Mouse (Mus musculus): ENCODE measurements around the gene Pebp1. TPM values are rescaled to one million over a fixed set of nuclear protein-coding genes. Genes with fewer than 3 reads are reported as not detected.

Pebp1 gene
- total RNA-seq (2014; fragmentation: Nextera tagmentation) (325 and 337 TPM in 2 replicates), total RNA-seq (2017) (210 and 243 TPM in 2 replicates), polyA plus RNA-seq (2012) (1,716 and 1,825 TPM in 2 replicates)

GRCm38 (mm10) chr5:117286831-117287822 is at the start of gene Pebp1:
TSS of gene Pebp1 (minus strand) at chr5:117287625.
- peaks cover 37% of the 10 kb centered on the region for H3K4me1 ChIP-seq (ENCODE audit: insufficient read depth, low read depth, low read length)
- no peak for TF ChIP-seq CTCF (IDR thresholded peaks at IDR 0.05; ENCODE audit: low read depth, low read length)
- no peak for TF ChIP-seq POLR2AphosphoS5 (IDR thresholded peaks at IDR 0.05; ENCODE audit: insufficient replicate concordance, low read depth, low read length)
- no peak for TF ChIP-seq TAL1 (conservative IDR thresholded peaks at IDR 0.05; ENCODE audit: low read depth, low read length)
- TF ChIP-seq GATA2 (IDR thresholded peaks at IDR 0.05; ENCODE audit: borderline replicate concordance, low read depth, low read length), result no peak
- TF ChIP-seq GATA1 (IDR thresholded peaks at IDR 0.05; ENCODE audit: borderline replicate concordance, low read length), result no peak
- peaks cover 34% of the 10 kb centered on the region for H3K36me3 ChIP-seq (replicated peaks)
- no peaks in the 10 kb centered on the region for H3K27me3 ChIP-seq (ENCODE audit: insufficient read depth, low read length)
- no peaks in the 10 kb centered on the region for H3K9me3 ChIP-seq (replicated peaks)
- DNase-seq (ENCODE audit: low spot score), result peak; percentile 98
- peak within 1 kb of the TSS; percentile 79 for H3K4me3 ChIP-seq (ENCODE audit: low read depth, low read length)
- ATAC-seq (ENCODE audit: extremely low read depth, insufficient number of reproducible peaks, low FRiP score, poor library complexity, severe bottlenecking), result peak; percentile 99

DNA sequence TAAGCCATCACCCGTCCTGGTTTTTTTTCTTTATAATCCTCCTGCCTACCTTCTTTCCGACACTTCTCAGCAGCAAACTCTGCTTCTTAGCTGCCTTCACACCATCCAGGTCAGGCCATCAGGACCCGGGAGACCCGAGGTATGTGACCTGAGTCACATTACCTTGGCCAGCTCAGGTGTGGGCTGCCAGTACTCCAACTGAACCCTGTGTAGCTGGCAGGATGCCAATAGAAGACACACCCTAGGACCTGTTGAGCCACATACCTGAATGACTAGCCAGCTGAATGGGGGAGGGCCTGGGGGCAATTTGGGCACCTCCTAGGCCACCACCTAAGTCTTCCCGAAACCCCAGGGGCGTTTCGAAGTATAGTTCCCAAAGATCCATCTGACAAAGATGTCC is 43.0 kb upstream of the Pebp1 start:
- DNase-seq (ENCODE audit: low spot score), result no peak
- H3K4me3 ChIP-seq (ENCODE audit: low read depth, low read length), result no peak overlapping the region
- H3K4me1 ChIP-seq (ENCODE audit: insufficient read depth, low read depth, low read length), result no peaks in the 10 kb centered on the region
- peaks cover 10% of the 10 kb centered on the region; the same call in 1 of the 2 replicates for H3K27me3 ChIP-seq (ENCODE audit: insufficient read depth, low read length)
- ATAC-seq (ENCODE audit: extremely low read depth, insufficient number of reproducible peaks, low FRiP score, poor library complexity, severe bottlenecking), result no peak
- no peaks in the 10 kb centered on the region for H3K36me3 ChIP-seq (replicated peaks)
- peaks cover 6% of the 10 kb centered on the region for H3K9me3 ChIP-seq (replicated peaks)
- TF ChIP-seq CTCF (IDR thresholded peaks at IDR 0.05; ENCODE audit: low read depth, low read length), result no peak
- no peak for TF ChIP-seq POLR2AphosphoS5 (IDR thresholded peaks at IDR 0.05; ENCODE audit: insufficient replicate concordance, low read depth, low read length)
- no peak for TF ChIP-seq GATA1 (IDR thresholded peaks at IDR 0.05; ENCODE audit: borderline replicate concordance, low read length)
- TF ChIP-seq GATA2 (IDR thresholded peaks at IDR 0.05; ENCODE audit: borderline replicate concordance, low read depth, low read length), result no peak
- TF ChIP-seq TAL1 (conservative IDR thresholded peaks at IDR 0.05; ENCODE audit: low read depth, low read length), result no peak

GRCm38 (mm10) chr5:117326408-117326807 is 39.0 kb upstream of the Pebp1 start:
- Histone ChIP-seq H3K4me3 (ENCODE audit: low read depth, low read length) (no peak overlapping the region), H3K36me3 (replicated peaks) (no peaks in the 10 kb centered on the region), H3K9me3 (replicated peaks) (no peaks in the 10 kb centered on the region), H3K27me3 (ENCODE audit: insufficient read depth, low read length) (peaks cover 2% of the 10 kb centered on the region; the same call in 1 of the 2 replicates), H3K4me1 (ENCODE audit: insufficient read depth, low read depth, low read length) (no peaks in the 10 kb centered on the region)
- no peak for TF ChIP-seq GATA1 (IDR thresholded peaks at IDR 0.05; ENCODE audit: borderline replicate concordance, low read length)
- no peak for TF ChIP-seq POLR2AphosphoS5 (IDR thresholded peaks at IDR 0.05; ENCODE audit: insufficient replicate concordance, low read depth, low read length)
- no peak for TF ChIP-seq CTCF (IDR thresholded peaks at IDR 0.05; ENCODE audit: low read depth, low read length)
- DNase-seq (ENCODE audit: low spot score), result no peak
- ATAC-seq (ENCODE audit: extremely low read depth, insufficient number of reproducible peaks, low FRiP score, poor library complexity, severe bottlenecking), result no peak

DNA sequence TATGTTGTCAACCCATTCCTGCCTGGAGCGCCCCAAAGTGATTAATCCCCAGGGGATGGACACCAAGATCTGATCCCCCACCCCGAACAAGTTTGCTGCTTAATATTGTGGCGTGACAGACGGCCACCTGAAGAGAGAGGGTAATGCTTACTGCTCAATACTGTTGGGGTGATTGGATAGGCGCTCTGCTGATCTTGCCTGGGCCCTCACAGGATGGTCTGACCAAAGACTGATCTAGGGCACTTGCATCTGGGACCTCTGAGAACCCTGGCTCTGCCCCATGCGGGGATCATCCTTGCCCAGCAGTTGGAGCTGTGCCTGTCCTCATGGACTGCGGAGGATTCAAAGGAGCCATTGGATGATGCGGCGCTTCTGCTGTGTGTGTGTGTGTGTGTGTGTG is 36.3 kb upstream of the Pebp1 start:
- Histone ChIP-seq H3K4me3 (ENCODE audit: low read depth, low read length) (no peak overlapping the region), H3K4me1 (ENCODE audit: insufficient read depth, low read depth, low read length) (no peaks in the 10 kb centered on the region), H3K27me3 (ENCODE audit: insufficient read depth, low read length) (peaks cover 4% of the 10 kb centered on the region; the same call in 1 of the 2 replicates), H3K36me3 (replicated peaks) (no peaks in the 10 kb centered on the region), H3K9me3 (replicated peaks) (peaks cover 9% of the 10 kb centered on the region)
- TF ChIP-seq GATA1 (IDR thresholded peaks at IDR 0.05; ENCODE audit: borderline replicate concordance, low read length), result no peak
- DNase-seq (ENCODE audit: low spot score) (no peak), ATAC-seq (ENCODE audit: extremely low read depth, insufficient number of reproducible peaks, low FRiP score, poor library complexity, severe bottlenecking) (no peak)

GRCm38 (mm10) chr5:117318741-117319629 is 31.6 kb upstream of the Pebp1 start, which contains the start of gene Vsig10:
TSS of gene Vsig10 (plus strand) at chr5:117319083.
- DNase-seq (ENCODE audit: low spot score) (no peak), ATAC-seq (ENCODE audit: extremely low read depth, insufficient number of reproducible peaks, low FRiP score, poor library complexity, severe bottlenecking) (no peak)
- H3K4me3 ChIP-seq (ENCODE audit: low read depth, low read length), result no peak within 1 kb of the TSS; the same call in 1 of the 2 replicates
- H3K9me3 ChIP-seq (replicated peaks), result peaks cover 9% of the 10 kb centered on the region
- no peaks in the 10 kb centered on the region for H3K36me3 ChIP-seq (replicated peaks)
- no peak for TF ChIP-seq CTCF (IDR thresholded peaks at IDR 0.05; ENCODE audit: low read depth, low read length)
- no peak for TF ChIP-seq TAL1 (conservative IDR thresholded peaks at IDR 0.05; ENCODE audit: low read depth, low read length)
- no peak for TF ChIP-seq POLR2AphosphoS5 (IDR thresholded peaks at IDR 0.05; ENCODE audit: insufficient replicate concordance, low read depth, low read length)
- TF ChIP-seq GATA2 (IDR thresholded peaks at IDR 0.05; ENCODE audit: borderline replicate concordance, low read depth, low read length), result no peak
- no peak for TF ChIP-seq GATA1 (IDR thresholded peaks at IDR 0.05; ENCODE audit: borderline replicate concordance, low read length)
- H3K27me3 ChIP-seq (ENCODE audit: insufficient read depth, low read length), result peaks cover 4% of the 10 kb centered on the region
- no peaks in the 10 kb centered on the region for H3K4me1 ChIP-seq (ENCODE audit: insufficient read depth, low read depth, low read length)
